Mouse (Mus musculus) hindbrain, embryonic 13.5 days (tissue): ENCODE results near the gene Rpp25l. TPM values are rescaled to one million over a fixed set of nuclear protein-coding genes. Genes with fewer than 3 reads are reported as not detected.
"Not testable (repeated sequence)": the region's sequence is repeated elsewhere in the genome, so short reads cannot be mapped to it uniquely, and the experiment has no call there.

Source experiments
- ATAC-seq: fragments of 200-750 bp; cut with Nextera tagmentation; 2 replicates; pipeline ENCODE4 v1.8.0; 2017; ENCODE audit warnings: moderate TSS enrichment; ENCODE audit not compliant: low FRiP score
- H3K27ac ChIP-seq: fragments of 300-500 bp; sonication (generic); 2 replicates; pipeline ENCODE4 v1.5.1; 2015; ENCODE audit warnings: inconsistent platforms, mild to moderate bottlenecking, moderate library complexity
- H3K27me3 ChIP-seq: fragments of 300-500 bp; sonication (generic); 2 replicates; pipeline ENCODE4 v1.6.1; 2015; ENCODE audit warnings: mild to moderate bottlenecking, inconsistent platforms
- H3K36me3 ChIP-seq: fragments of 300-500 bp; sonication (generic); 2 replicates; pipeline ENCODE4 v1.6.1; 2015; ENCODE audit warnings: mild to moderate bottlenecking, inconsistent platforms
- H3K4me1 ChIP-seq: fragments of 300-500 bp; sonication (generic); replicated peaks from 2 replicates; pipeline ENCODE4 v1.6.1; 2015; ENCODE audit warnings: inconsistent platforms
- H3K4me2 ChIP-seq: fragments of 300-500 bp; sonication (generic); 2 replicates; pipeline ENCODE4 v1.6.1; 2015; ENCODE audit warnings: inconsistent platforms, mild to moderate bottlenecking, moderate library complexity
- H3K4me3 ChIP-seq: fragments of 300-500 bp; sonication (generic); 2 replicates; pipeline ENCODE4 v1.5.1; 2015; ENCODE audit warnings: mild to moderate bottlenecking, inconsistent platforms
- H3K9ac ChIP-seq: fragments of 300-500 bp; sonication (generic); 2 replicates; pipeline ENCODE4 v1.6.1; 2015; ENCODE audit warnings: mild to moderate bottlenecking, inconsistent platforms
- H3K9me3 ChIP-seq: fragments of 300-500 bp; sonication (generic); 2 replicates; pipeline ENCODE4 v1.6.1; 2016; ENCODE audit warnings: inconsistent platforms
- WGBS: fragments of 180-500 bp; shearing (Covaris S2); methylation state at CpG from one replicate; pipeline ENCODE4 v1.1.7; 2015; 5-methylcytosine and 5-hydroxymethylcytosine counted together
- polyA plus RNA-seq: library from polyadenylated mRNA; unstranded; fragments of >200 nt; fragmentation: Nextera tagmentation; extraction: Ambion mirVana; gene quantifications from 2 replicates; pipeline ENCODE4 v1.2.1, GENCODE M21; 2015

Gene Rpp25l
- polyA plus RNA-seq: 63.0 and 66.8 TPM in 2 replicates

DNA sequence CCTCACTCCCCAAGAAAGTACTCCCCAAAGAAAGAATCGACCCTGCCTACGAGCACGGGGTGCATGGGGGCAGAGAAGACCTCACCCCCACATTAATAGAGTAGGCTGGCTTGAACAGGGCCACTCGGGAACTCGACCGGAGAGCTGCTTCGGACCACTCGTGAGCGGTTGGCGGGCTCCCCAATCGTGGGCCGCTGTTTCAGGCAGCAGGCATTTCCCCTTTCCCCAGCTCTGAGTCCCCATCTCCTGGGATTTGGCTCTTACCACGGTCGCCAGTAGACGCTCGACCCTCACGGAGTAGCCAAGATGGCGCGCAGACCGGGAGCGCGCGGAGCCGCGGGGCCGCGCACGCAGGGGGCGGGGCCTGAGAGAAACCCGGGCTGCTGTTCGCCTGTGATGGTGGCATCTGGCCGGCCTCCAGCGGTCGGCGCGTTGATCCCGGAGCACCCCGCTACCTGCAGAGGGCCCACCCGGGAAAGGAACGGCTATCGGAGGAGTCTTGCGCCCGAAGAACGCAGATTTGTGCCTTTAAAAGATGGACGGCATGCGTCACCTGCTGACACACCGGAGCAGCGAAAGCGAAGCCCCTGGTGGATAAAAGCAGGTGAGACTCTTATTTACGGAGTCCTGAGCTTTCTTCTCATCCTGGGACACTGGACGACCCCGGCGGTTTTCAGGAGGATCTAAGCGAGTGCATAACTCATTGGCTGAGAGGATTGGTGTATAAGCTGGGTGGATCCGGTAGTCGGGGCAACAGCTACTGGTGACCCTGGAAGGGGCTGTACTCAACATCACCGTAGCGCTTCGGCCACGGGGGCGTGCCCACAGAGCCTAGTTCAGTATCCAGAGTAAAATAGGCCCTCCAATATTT is at the start of gene Rpp25l:
Gene Rpp25l (minus strand): TSS at position 338 of the 871 bp plus-strand sequence.
- Histone ChIP-seq H3K4me1 (peaks cover 62% of the 10 kb centered on the region), H3K4me2 (peak within 1 kb of the TSS; percentile 93), H3K9ac (peak within 1 kb of the TSS; percentile 91), H3K27ac (peak within 1 kb of the TSS; percentile 84), H3K4me3 (peak within 1 kb of the TSS; percentile 82), H3K9me3 (no peaks in the 10 kb centered on the region), H3K27me3 (no peaks in the 10 kb centered on the region), H3K36me3 (peaks cover 40% of the 10 kb centered on the region)
- ATAC-seq: peak; percentile 67
- WGBS: under 1% methylated on average over 61 of the region's 61 CpGs

- H3K9me3 ChIP-seq, H3K4me2 ChIP-seq, H3K27me3 ChIP-seq, H3K4me3 ChIP-seq: not testable (repeated sequence)
- Histone ChIP-seq H3K9ac (peak overlapping the region; percentile 46; the same call in 1 of the 2 replicates), H3K36me3 (peaks cover 11% of the 10 kb centered on the region), H3K27ac (peak overlapping the region; percentile 48; the same call in 1 of the 2 replicates), H3K4me1 (peaks cover 34% of the 10 kb centered on the region)
- 44% methylated on average over 8 of the region's 8 CpGs for WGBS
- ATAC-seq: 0 out of 2 replicates have a peak, but pooled peaks have one; percentile 23
Measured at GRCm38 (mm10) chr4:41762688-41763114, 49.4 kb upstream of the Rpp25l start.

DNA sequence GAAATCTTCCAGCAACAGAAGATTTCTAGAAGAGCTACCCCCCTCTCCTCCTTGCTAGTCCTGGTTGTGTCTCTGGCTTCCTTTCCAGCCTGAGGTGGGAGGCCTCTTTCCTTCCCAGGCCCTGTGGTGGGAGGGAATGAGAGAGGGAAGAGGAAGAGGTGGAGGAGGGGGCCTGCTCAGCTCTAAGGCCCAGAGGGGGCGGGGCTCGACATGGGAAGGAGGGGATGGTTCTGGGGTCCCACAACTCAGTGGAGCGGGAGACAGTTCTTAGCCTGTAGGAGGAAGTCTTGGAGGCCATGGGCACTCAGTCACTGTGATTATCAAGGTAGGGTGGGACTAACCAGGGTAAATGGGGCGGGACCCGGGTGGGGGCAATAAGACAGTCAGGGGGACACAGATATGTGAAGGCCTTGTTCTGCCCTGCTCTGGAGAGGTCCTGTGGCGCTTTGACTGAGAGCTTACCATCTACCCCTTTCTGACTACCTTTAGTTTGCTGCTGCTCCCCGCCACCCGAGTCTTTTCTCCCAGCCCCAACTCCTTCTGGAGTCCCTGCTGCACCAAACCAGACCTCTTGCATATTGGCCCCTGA is 48.9 kb upstream of the Rpp25l start:
- Histone ChIP-seq H3K27ac (peak overlapping the region; percentile 48), H3K36me3 (peaks cover 7% of the 10 kb centered on the region), H3K4me1 (peaks cover 34% of the 10 kb centered on the region), H3K4me2 (peak overlapping the region; percentile 8; the same call in 1 of the 2 replicates), H3K4me3 (no peak overlapping the region), H3K27me3 (no peaks in the 10 kb centered on the region), H3K9ac (peak overlapping the region; percentile 46; the same call in 1 of the 2 replicates), H3K9me3 (no peaks in the 10 kb centered on the region)
- WGBS: 38% methylated on average over 8 of the region's 8 CpGs
- peak; percentile 17; the same call in 1 of the 2 replicates for ATAC-seq

DNA sequence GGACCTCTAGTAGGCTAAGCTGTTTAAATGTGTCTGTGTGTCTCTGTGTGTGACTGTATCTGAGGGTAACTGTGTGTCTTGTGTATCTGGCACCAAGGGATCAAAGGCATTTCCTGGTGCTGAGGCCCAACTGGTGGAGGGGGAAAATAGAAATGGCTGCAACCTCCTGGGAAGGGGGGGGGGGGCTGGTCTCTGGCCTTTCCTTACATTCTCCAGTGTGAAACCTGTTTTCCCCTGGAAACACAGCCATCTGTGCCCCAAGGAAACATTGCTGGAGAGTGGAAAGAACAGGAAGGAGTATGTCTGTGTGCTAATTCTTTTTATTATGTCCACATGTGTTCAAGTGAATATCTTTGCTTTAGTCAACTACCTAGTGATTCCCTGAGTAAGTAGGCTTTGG is 48.3 kb upstream of the Rpp25l start:
- H3K4me2 ChIP-seq: peak overlapping the region; percentile 61; the same call in 1 of the 2 replicates
- H3K27me3 ChIP-seq: no peaks in the 10 kb centered on the region
- H3K4me1 ChIP-seq: peaks cover 34% of the 10 kb centered on the region
- no peak overlapping the region for H3K4me3 ChIP-seq
- H3K9ac ChIP-seq: no peak overlapping the region; the same call in 1 of the 2 replicates
- no peak for ATAC-seq
- H3K36me3 ChIP-seq: peaks cover 7% of the 10 kb centered on the region
- no peaks in the 10 kb centered on the region for H3K9me3 ChIP-seq
- peak overlapping the region; percentile 27; the same call in 1 of the 2 replicates for H3K27ac ChIP-seq

- Histone ChIP-seq H3K4me2 (peak overlapping the region; percentile 61), H3K9ac (peak overlapping the region; percentile 74), H3K27ac (peak overlapping the region; percentile 56), H3K4me3 (peak overlapping the region; percentile 40), H3K9me3 (no peaks in the 10 kb centered on the region), H3K27me3 (no peaks in the 10 kb centered on the region), H3K4me1 (peaks cover 40% of the 10 kb centered on the region), H3K36me3 (peaks cover 7% of the 10 kb centered on the region)
- WGBS: 90% methylated on average over 4 of the region's 4 CpGs
- peak; percentile 40 for ATAC-seq
Measured at GRCm38 (mm10) chr4:41760911-41761310, 47.6 kb upstream of the Rpp25l start.

GRCm38 (mm10) chr4:41760288-41760721 is 47.0 kb upstream of the Rpp25l start:
- peak overlapping the region; percentile 74 for H3K9ac ChIP-seq
- peaks cover 7% of the 10 kb centered on the region for H3K36me3 ChIP-seq
- peak overlapping the region; percentile 40 for H3K4me3 ChIP-seq
- WGBS: under 1% methylated on average over 15 of the region's 15 CpGs
- H3K27ac ChIP-seq: peak overlapping the region; percentile 56; the same call in 1 of the 2 replicates
- H3K4me2 ChIP-seq: peak overlapping the region; percentile 61
- H3K9me3 ChIP-seq: no peaks in the 10 kb centered on the region
- H3K4me1 ChIP-seq: peaks cover 40% of the 10 kb centered on the region
- ATAC-seq: peak; percentile 77
- no peaks in the 10 kb centered on the region for H3K27me3 ChIP-seq

- Histone ChIP-seq H3K4me2 (peak overlapping the region; percentile 61), H3K27me3 (no peaks in the 10 kb centered on the region), H3K9ac (peak overlapping the region; percentile 74), H3K4me3 (peak overlapping the region; percentile 40), H3K36me3 (peaks cover 7% of the 10 kb centered on the region), H3K27ac (0 out of 2 replicates have a peak overlapping the region, but pooled peaks have one; percentile 56), H3K9me3 (no peaks in the 10 kb centered on the region), H3K4me1 (peaks cover 44% of the 10 kb centered on the region)
- WGBS: 43% methylated on average over 6 of the region's 6 CpGs
- no peak for ATAC-seq
Measured at GRCm38 (mm10) chr4:41759656-41760287, 46.4 kb upstream of the Rpp25l start.

- 85% methylated on average over 9 of the region's 9 CpGs for WGBS
- H3K36me3 ChIP-seq: peaks cover 7% of the 10 kb centered on the region
- peak overlapping the region; percentile 36; the same call in 1 of the 2 replicates for H3K9ac ChIP-seq
- H3K4me3 ChIP-seq: no peak overlapping the region
- no peak overlapping the region for H3K4me2 ChIP-seq
- peaks cover 47% of the 10 kb centered on the region for H3K4me1 ChIP-seq
- H3K27ac ChIP-seq: no peak overlapping the region
- no peak for ATAC-seq
- H3K9me3 ChIP-seq: no peaks in the 10 kb centered on the region
- no peaks in the 10 kb centered on the region for H3K27me3 ChIP-seq
Measured at GRCm38 (mm10) chr4:41759206-41759605, 45.9 kb upstream of the Rpp25l start.

- Histone ChIP-seq H3K27ac (no peak overlapping the region), H3K9ac (peak overlapping the region; percentile 36; the same call in 1 of the 2 replicates), H3K36me3 (peaks cover 7% of the 10 kb centered on the region), H3K4me3 (no peak overlapping the region), H3K4me2 (no peak overlapping the region), H3K9me3 (no peaks in the 10 kb centered on the region), H3K27me3 (no peaks in the 10 kb centered on the region), H3K4me1 (peaks cover 47% of the 10 kb centered on the region)
- no peak for ATAC-seq
- WGBS: 94% methylated on average over 4 of the region's 4 CpGs
Measured at GRCm38 (mm10) chr4:41758701-41759100, 45.4 kb upstream of the Rpp25l start.

DNA sequence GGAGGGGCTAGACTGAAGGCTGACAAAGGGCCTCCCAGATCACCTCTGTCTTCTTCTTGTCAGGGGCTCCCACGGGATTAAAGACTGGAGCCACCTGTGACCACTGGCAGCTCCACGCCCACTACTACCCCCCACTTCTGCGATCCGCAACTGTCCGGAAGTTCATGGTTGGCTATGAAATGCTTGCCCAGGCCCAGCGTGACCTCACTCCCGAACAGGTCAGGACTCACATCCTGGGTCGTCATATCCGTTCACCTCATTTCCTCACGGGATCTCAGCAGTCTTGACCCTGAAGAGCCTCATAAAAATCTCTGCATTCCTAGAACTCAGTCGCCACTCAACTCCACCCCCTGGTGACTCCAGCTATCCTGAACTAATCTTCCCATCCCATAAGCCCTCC is 44.7 kb upstream of the Rpp25l start:
- no peak for ATAC-seq
- H3K4me3 ChIP-seq: no peak overlapping the region
- peaks cover 7% of the 10 kb centered on the region for H3K36me3 ChIP-seq
- peaks cover 47% of the 10 kb centered on the region for H3K4me1 ChIP-seq
- H3K9ac ChIP-seq: no peak overlapping the region
- 88% methylated on average over 11 of the region's 11 CpGs for WGBS
- no peak overlapping the region for H3K4me2 ChIP-seq
- H3K27me3 ChIP-seq: no peaks in the 10 kb centered on the region
- H3K9me3 ChIP-seq: no peaks in the 10 kb centered on the region
- H3K27ac ChIP-seq: no peak overlapping the region

DNA sequence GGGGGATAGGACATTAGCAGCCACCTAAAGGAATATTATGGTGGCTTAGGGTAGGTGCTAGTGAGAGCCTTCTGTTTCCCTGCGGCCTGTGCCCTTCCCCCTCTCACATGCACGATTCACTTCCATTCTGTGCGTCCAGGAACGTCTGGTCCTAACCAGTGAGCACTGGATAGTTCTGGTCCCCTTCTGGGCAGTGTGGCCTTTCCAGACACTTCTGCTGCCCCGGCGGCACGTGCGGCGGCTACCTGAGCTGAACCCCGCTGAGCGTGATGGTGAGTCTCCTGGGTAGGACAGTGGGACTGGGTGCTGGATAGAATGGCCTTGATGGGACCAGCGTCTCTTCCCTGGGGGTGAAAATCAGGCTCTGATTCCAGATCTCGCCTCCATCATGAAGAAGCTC is 44.0 kb upstream of the Rpp25l start:
- no peaks in the 10 kb centered on the region for H3K27me3 ChIP-seq
- no peak overlapping the region for H3K4me2 ChIP-seq
- no peak overlapping the region for H3K4me3 ChIP-seq
- no peaks in the 10 kb centered on the region for H3K9me3 ChIP-seq
- H3K27ac ChIP-seq: no peak overlapping the region
- peaks cover 41% of the 10 kb centered on the region for H3K4me1 ChIP-seq
- no peak for ATAC-seq
- H3K36me3 ChIP-seq: peaks cover 7% of the 10 kb centered on the region
- no peak overlapping the region for H3K9ac ChIP-seq
- WGBS: 90% methylated on average over 13 of the region's 13 CpGs
